Mouse (Mus musculus) inflammation-experienced regulatory T-cells, adult 6 months (primary cell): ENCODE results near the gene Myof. TPM values are rescaled to one million over a fixed set of nuclear protein-coding genes. Genes with fewer than 3 reads are reported as not detected.
A peak's percentile ranks its signal among the peaks of the same experiment; 100 is the strongest.

Experiments
- ATAC-seq: one replicate; pipeline ENCODE4 v1.8.0; 2017
- polyA plus RNA-seq, 3 experiments: library from polyadenylated mRNA; unstranded; fragments of 100-300 nt; shearing (Covaris generic); gene quantifications; one replicate each; pipeline ENCODE4 v1.2.1; 2017

The Myof gene
- polyA plus RNA-seq, 3 experiments from 2014 or later, result 0.35 TPM; not detected in 2

GRCm38 (mm10) chr19:38000990-38001389, 42.4 kb downstream of the Myof start:
- ATAC-seq, result no peak

GRCm38 (mm10) chr19:37999941-38000340, 43.4 kb downstream of the Myof start:
- ATAC-seq, result no peak

GRCm38 (mm10) chr19:37994301-37994700, 49.1 kb downstream of the Myof start:
- no peak for ATAC-seq

GRCm38 (mm10) chr19:37992184-37992554, 51.2 kb downstream of the Myof start:
- no peak for ATAC-seq

GRCm38 (mm10) chr19:37991399-37992183, 51.8 kb downstream of the Myof start:
- ATAC-seq, result no peak

- no peak for ATAC-seq
Measured at GRCm38 (mm10) chr19:37989971-37990370, 53.4 kb downstream of the Myof start.

GRCm38 (mm10) chr19:37988156-37988555, 55.2 kb downstream of the Myof start:
- ATAC-seq, result no peak

- ATAC-seq, result no peak
Measured at GRCm38 (mm10) chr19:37985730-37986129, 57.6 kb downstream of the Myof start.

- ATAC-seq, result no peak
Measured at GRCm38 (mm10) chr19:37975951-37976350, 67.4 kb downstream of the Myof start.

GRCm38 (mm10) chr19:37970571-37970970, 72.8 kb downstream of the Myof start:
- no peak for ATAC-seq

- no peak for ATAC-seq
Measured at GRCm38 (mm10) chr19:37970004-37970403, 73.4 kb downstream of the Myof start.

GRCm38 (mm10) chr19:37965828-37966227, 77.5 kb downstream of the Myof start:
- peak; percentile 14 for ATAC-seq

GRCm38 (mm10) chr19:37963421-37963820, 80.0 kb downstream of the Myof start:
- no peak for ATAC-seq

- ATAC-seq, result no peak
Measured at GRCm38 (mm10) chr19:37960791-37961190, 82.6 kb downstream of the Myof start.

GRCm38 (mm10) chr19:37959543-37960215, 83.7 kb downstream of the Myof start:
- no peak for ATAC-seq

GRCm38 (mm10) chr19:37959076-37959475, 84.3 kb downstream of the Myof start:
- no peak for ATAC-seq

- ATAC-seq, result no peak
Measured at GRCm38 (mm10) chr19:37957256-37957655, 86.1 kb downstream of the Myof start.

- no peak for ATAC-seq
Measured at GRCm38 (mm10) chr19:37956006-37956405, 87.4 kb downstream of the Myof start.

GRCm38 (mm10) chr19:37955425-37956001, 87.9 kb downstream of the Myof start:
- ATAC-seq, result no peak

GRCm38 (mm10) chr19:37954772-37955171, 88.6 kb downstream of the Myof start:
- no peak for ATAC-seq

- ATAC-seq, result no peak
Measured at GRCm38 (mm10) chr19:37954236-37954635, 89.1 kb downstream of the Myof start.

GRCm38 (mm10) chr19:37946696-37947095, 96.7 kb downstream of the Myof start:
- ATAC-seq, result no peak

- no peak for ATAC-seq
Measured at GRCm38 (mm10) chr19:37946053-37946452, 97.3 kb downstream of the Myof start.

- no peak for ATAC-seq
Measured at GRCm38 (mm10) chr19:37939203-37939602, 104.2 kb downstream of the Myof start.
